Mouse (Mus musculus): ENCODE measurements around the gene Phc1. TPM values are rescaled to one million over a fixed set of nuclear protein-coding genes. Genes with fewer than 3 reads are reported as not detected.

Phc1 gene
- polyA plus RNA-seq, 1 experiment from 2014 or later = 37.0 TPM

DNA sequence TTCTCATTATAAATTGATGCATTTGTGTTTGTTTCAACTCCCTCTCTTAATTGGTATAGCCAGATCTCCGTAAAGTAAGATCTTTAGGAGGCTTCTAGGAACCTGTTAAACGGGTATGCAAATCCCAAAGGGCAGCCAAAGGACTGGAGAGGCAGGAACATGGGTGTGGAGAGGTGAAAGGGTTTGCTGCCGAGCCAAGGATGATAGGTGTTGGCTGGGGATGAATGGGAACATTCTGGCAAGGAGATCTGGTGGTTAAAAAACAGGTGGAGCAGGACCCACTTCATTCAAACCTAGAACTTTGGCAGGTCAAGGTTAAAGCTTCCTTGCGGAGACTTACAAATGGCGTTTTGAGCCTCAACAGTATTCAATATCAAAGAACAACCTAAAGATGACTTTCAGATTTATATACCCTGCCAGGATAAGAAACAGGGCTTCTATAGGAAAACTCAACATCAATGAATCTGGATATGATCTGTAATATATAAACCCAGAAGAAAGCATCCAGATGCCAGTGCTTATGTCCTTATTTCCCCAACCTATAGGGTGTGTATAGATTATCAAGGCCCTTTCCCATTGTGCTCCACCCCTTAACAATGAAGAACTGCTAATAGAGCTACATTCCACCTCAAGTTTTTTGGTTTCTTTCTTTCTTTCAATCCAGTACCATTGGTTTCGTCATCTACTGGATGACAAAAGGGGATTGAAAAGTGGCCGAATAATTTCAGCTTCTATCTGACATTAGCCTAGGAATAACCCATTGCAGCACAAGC, 863 bp upstream of the Phc1 start:
- DNase-seq (ENCODE audit: low spot score) = peak; percentile 24
- Histone ChIP-seq H3K27ac (peak overlapping the region; percentile 96), H3K4me1 (replicated peaks; ENCODE audit: control insufficient read depth, insufficient read depth, low read length) (peaks cover 26% of the 10 kb centered on the region), H3K9me3 (ENCODE audit: control insufficient read depth, low read length) (no peaks in the 10 kb centered on the region), H3K4me2 (replicated peaks) (peak overlapping the region; percentile 52), H3K4me3 (replicated peaks; ENCODE audit: low read length) (peak overlapping the region; percentile 79), H3K36me3 (replicated peaks; ENCODE audit: control insufficient read depth, insufficient read depth) (peaks cover 6% of the 10 kb centered on the region), H3K9ac (peak overlapping the region; percentile 82), H3K27me3 (ENCODE audit: control insufficient read depth, insufficient read depth, low read length) (no peaks in the 10 kb centered on the region)
- ATAC-seq (ENCODE audit: low FRiP score) = no peak
- WGBS = 45% methylated on average over 7 of the region's 7 CpGs

DNA sequence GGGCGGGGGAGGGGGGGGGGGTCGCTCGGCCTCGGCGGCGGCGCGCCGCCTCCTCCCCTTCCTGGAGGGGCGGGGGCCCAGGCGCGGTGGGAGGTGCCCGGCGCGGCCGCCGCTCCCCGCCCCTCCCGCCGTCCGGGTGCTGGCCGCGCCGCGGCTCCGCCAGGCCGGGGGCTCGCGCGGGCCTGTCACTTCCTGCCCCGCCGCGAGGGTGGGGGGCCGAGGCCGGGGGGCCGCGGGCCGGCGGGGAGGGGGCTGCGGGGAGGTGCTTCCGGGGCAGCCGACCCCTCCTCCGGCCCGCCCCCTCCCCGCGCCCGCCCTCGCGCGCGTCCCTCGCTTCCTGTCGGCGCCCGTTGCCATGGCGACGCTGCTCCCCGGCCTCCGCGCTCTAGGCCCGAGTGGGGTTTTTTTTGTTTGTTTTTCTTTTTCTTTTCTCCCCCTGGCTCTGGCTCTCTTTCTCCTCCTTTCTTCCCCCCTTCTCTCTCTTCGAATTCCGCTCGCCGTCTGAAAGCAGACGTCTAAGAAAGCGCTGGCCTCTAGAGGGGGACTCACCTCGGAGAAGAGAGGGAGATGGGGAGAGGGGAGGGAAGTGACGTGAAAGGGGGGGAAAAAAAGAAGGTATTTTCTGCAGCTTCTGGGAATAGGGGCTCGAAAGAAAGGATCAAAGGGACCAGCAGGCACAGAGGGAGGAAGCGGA, 566 bp downstream of the Phc1 start:
- H3K36me3 ChIP-seq (replicated peaks; ENCODE audit: control insufficient read depth, insufficient read depth) = peaks cover 19% of the 10 kb centered on the region
- DNase-seq (ENCODE audit: low spot score) (peak; percentile 89), ATAC-seq (ENCODE audit: low FRiP score) (peak; percentile 89)
- peak overlapping the region; percentile 67 for H3K4me2 ChIP-seq (replicated peaks)
- H3K9ac ChIP-seq = peak overlapping the region; percentile 82
- no peaks in the 10 kb centered on the region for H3K9me3 ChIP-seq (ENCODE audit: control insufficient read depth, low read length)
- H3K4me1 ChIP-seq (replicated peaks; ENCODE audit: control insufficient read depth, insufficient read depth, low read length) = peaks cover 26% of the 10 kb centered on the region
- no peaks in the 10 kb centered on the region for H3K27me3 ChIP-seq (ENCODE audit: control insufficient read depth, insufficient read depth, low read length)
- H3K27ac ChIP-seq = peak overlapping the region; percentile 96
- H3K4me3 ChIP-seq (replicated peaks; ENCODE audit: low read length) = peak overlapping the region; percentile 79
- 0% methylated on average over 28 of the region's 71 CpGs for WGBS

DNA sequence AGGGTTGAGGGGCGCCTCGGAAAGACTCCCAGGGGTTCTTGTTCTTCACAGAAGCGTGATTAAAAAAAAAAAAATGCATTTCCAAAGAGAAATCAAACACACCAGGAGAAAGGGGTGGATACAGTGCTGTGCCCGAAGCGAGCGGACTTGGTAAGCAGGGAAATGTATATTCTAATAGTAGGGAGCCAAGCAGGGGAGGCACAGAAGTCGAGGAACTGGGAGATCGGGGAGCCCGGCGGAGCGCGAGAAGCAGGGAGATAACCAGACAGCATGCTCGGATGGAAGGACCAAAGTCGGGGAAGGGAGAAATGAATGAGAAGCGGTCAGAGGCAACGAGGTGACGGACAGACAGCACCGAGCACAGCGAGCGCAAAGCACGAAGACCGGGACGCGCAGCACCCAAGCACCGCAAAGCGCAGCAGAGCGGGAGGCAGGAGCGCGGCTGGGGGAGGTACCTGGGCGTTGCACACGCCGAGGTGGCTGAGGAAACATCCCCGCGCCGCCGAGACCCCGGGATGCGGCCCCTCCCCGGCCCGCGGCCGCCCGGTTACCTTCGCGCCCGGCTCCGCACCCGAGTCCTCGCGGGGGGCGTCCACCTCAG, 1.2 kb downstream of the Phc1 start:
- Histone ChIP-seq H3K36me3 (replicated peaks; ENCODE audit: control insufficient read depth, insufficient read depth) (peaks cover 24% of the 10 kb centered on the region), H3K4me3 (replicated peaks; ENCODE audit: low read length) (peak overlapping the region; percentile 79), H3K27me3 (ENCODE audit: control insufficient read depth, insufficient read depth, low read length) (no peaks in the 10 kb centered on the region), H3K27ac (peak overlapping the region; percentile 96), H3K9me3 (ENCODE audit: control insufficient read depth, low read length) (no peaks in the 10 kb centered on the region), H3K4me1 (replicated peaks; ENCODE audit: control insufficient read depth, insufficient read depth, low read length) (peaks cover 26% of the 10 kb centered on the region), H3K9ac (peak overlapping the region; percentile 82), H3K4me2 (replicated peaks) (peak overlapping the region; percentile 67)
- WGBS = under 1% methylated on average over 31 of the region's 51 CpGs
- ATAC-seq (ENCODE audit: low FRiP score) (peak; percentile 78), DNase-seq (ENCODE audit: low spot score) (peak; percentile 62)

DNA sequence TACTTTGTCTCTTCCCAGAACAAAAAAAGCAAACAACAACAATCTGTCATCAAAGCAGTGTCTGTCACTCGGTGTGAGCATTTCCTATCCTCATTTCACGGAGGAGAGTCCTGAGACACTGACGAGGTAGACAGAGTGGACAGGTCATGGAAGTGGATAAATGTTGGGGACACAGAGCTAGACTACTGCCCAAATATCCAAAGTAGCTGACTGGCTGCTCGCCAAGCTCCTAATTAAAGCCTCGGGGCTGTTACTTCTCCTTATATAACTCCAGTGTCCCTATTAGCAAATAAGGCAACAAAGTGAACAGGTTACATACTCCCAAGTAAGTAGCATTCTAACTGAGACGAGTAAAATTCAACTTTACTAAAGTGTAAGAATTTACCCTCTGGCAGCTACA, 2.8 kb downstream of the Phc1 start:
- DNase-seq (ENCODE audit: low spot score) = no peak
- Histone ChIP-seq H3K27ac (no peak overlapping the region), H3K36me3 (replicated peaks; ENCODE audit: control insufficient read depth, insufficient read depth) (peaks cover 40% of the 10 kb centered on the region), H3K4me2 (replicated peaks) (no peak overlapping the region; the same call in 1 of the 2 replicates), H3K9ac (no peak overlapping the region; the same call in 1 of the 2 replicates), H3K27me3 (ENCODE audit: control insufficient read depth, insufficient read depth, low read length) (no peaks in the 10 kb centered on the region), H3K9me3 (ENCODE audit: control insufficient read depth, low read length) (no peaks in the 10 kb centered on the region), H3K4me3 (replicated peaks; ENCODE audit: low read length) (no peak overlapping the region), H3K4me1 (replicated peaks; ENCODE audit: control insufficient read depth, insufficient read depth, low read length) (peaks cover 26% of the 10 kb centered on the region)
- ATAC-seq (ENCODE audit: low FRiP score) = no peak
- WGBS = 52% methylated on average over 6 of the region's 6 CpGs

DNA sequence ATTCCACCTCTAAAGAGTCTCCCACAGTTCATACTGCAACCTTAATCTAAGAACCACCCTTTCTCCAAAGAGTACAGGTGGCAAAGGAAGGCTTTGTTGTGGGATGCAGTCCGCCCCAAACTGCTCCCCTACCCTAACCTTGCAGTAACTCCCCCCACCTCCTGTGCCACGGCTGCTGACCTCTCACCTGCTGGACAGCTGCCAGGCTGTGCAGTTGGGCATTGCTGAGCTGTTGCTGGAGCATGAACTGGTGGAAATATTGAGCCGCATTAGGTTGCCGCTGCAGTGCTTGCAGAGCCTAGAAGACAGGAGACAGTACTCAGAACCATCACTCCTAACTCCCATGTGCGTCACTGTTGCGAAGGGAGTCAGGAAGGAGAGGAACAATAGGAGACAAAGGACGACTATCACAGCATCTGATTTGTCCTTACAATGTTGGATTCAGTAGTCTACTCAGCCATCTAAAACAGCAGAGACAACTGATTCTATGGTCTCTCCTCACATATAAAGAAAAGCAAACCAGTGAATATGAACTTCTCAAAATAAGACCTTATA, 5.5 kb downstream of the Phc1 start:
- H3K27ac ChIP-seq = no peak overlapping the region
- H3K27me3 ChIP-seq (ENCODE audit: control insufficient read depth, insufficient read depth, low read length) = no peaks in the 10 kb centered on the region
- 77% methylated on average over 7 of the region's 7 CpGs for WGBS
- H3K4me2 ChIP-seq (replicated peaks) = no peak overlapping the region
- H3K4me1 ChIP-seq (replicated peaks; ENCODE audit: control insufficient read depth, insufficient read depth, low read length) = peaks cover 16% of the 10 kb centered on the region
- H3K36me3 ChIP-seq (replicated peaks; ENCODE audit: control insufficient read depth, insufficient read depth) = peaks cover 64% of the 10 kb centered on the region
- no peak overlapping the region for H3K9ac ChIP-seq
- H3K4me3 ChIP-seq (replicated peaks; ENCODE audit: low read length) = no peak overlapping the region
- H3K9me3 ChIP-seq (ENCODE audit: control insufficient read depth, low read length) = no peaks in the 10 kb centered on the region
- DNase-seq (ENCODE audit: low spot score) (no peak), ATAC-seq (ENCODE audit: low FRiP score) (no peak)

DNA sequence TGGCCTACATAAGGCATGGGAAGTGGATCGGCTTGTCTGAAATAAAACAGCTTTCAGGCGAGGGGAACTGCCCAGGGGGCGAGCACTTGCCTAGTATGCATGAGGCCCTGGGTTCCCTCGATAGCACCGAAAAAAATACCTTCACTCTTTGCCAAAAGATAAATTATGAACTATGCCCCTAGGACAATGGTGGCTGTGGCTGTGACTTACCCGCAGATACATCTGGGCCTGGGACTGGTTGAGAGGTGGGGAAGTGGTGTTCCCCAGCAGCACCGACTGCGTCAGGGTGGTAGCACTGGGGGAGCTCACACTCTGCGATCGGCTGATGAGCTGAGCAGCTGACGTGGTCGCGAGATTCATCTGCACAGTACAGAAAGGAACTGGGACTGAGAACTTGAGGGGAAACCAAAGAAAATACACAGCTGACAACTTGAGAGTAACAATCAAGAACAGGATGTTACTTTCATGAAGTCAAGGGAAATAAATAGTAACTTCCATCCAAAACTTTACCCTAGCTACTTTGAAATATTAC, 7.2 kb downstream of the Phc1 start:
- Histone ChIP-seq H3K27ac (no peak overlapping the region), H3K4me3 (replicated peaks; ENCODE audit: low read length) (no peak overlapping the region), H3K27me3 (ENCODE audit: control insufficient read depth, insufficient read depth, low read length) (no peaks in the 10 kb centered on the region), H3K36me3 (replicated peaks; ENCODE audit: control insufficient read depth, insufficient read depth) (peaks cover 80% of the 10 kb centered on the region), H3K9me3 (ENCODE audit: control insufficient read depth, low read length) (no peaks in the 10 kb centered on the region), H3K4me1 (replicated peaks; ENCODE audit: control insufficient read depth, insufficient read depth, low read length) (peaks cover 10% of the 10 kb centered on the region), H3K4me2 (replicated peaks) (no peak overlapping the region), H3K9ac (no peak overlapping the region)
- DNase-seq (ENCODE audit: low spot score) (no peak), ATAC-seq (ENCODE audit: low FRiP score) (no peak)
- WGBS = 89% methylated on average over 13 of the region's 13 CpGs

DNA sequence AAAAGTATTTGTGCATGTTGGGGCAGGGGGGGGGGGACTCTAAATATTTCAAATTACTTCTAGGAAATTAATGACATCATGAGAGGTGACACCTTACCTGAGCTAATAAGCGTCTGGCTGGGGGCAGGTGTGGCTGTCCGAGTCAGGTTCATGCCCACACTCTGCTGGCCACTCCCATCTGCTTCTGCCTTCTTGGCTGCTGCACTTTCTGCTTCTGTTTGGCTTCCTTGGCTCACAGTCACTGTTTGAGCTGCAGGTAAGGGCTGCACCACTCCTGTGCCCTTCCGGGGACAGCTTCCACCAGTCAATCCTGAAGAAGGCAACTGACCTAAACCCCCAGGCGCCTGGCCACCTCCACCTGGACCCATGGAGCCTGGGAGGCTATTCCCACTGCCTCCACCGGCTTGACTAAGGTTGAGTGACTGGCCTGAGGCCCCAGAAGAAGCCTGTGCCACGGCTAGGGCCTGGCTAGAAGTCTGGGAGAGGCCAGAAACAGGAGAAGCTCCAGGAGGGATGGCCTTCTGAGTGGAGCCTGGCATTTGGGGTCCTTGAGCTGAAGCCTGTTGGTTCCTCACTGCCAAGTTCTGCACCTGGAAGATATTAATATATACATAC, 14.9 kb downstream of the Phc1 start:
- no peaks in the 10 kb centered on the region for H3K4me1 ChIP-seq (replicated peaks; ENCODE audit: control insufficient read depth, insufficient read depth, low read length)
- H3K27me3 ChIP-seq (ENCODE audit: control insufficient read depth, insufficient read depth, low read length) = no peaks in the 10 kb centered on the region
- WGBS = 95% methylated on average over 6 of the region's 6 CpGs
- no peaks in the 10 kb centered on the region for H3K9me3 ChIP-seq (ENCODE audit: control insufficient read depth, low read length)
- H3K4me3 ChIP-seq (replicated peaks; ENCODE audit: low read length) = no peak overlapping the region
- no peak for DNase-seq (ENCODE audit: low spot score)
- peaks cover 90% of the 10 kb centered on the region for H3K36me3 ChIP-seq (replicated peaks; ENCODE audit: control insufficient read depth, insufficient read depth)
- no peak overlapping the region for H3K4me2 ChIP-seq (replicated peaks)
- ATAC-seq (ENCODE audit: low FRiP score) = no peak
- H3K27ac ChIP-seq = no peak overlapping the region
- H3K9ac ChIP-seq = no peak overlapping the region

DNA sequence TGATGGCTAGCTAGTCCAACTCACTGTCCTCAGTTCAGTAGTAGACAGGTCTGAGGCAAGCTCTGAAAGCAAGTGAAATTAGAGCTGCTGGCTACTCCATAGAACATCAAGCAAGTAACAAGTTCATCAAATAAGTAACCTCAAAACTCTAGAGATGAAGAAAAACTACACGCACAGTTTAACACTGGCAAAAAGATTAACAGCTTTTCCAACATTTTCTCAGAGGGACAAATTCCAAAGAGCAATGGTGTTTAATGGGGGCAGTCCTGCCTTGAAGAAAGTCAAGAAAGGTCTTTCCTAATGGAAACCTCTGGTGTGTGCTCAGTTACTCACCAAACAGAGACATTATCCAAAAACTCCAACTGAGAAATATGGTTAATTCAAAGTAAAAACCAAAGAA, 21.6 kb downstream of the Phc1 start:
- no peak overlapping the region for H3K4me2 ChIP-seq (replicated peaks)
- no peaks in the 10 kb centered on the region for H3K4me1 ChIP-seq (replicated peaks; ENCODE audit: control insufficient read depth, insufficient read depth, low read length)
- H3K4me3 ChIP-seq (replicated peaks; ENCODE audit: low read length) = no peak overlapping the region
- WGBS = 95% methylated on average over 1 of the region's 1 CpGs
- DNase-seq (ENCODE audit: low spot score) = no peak
- H3K9ac ChIP-seq = no peak overlapping the region
- no peaks in the 10 kb centered on the region for H3K27me3 ChIP-seq (ENCODE audit: control insufficient read depth, insufficient read depth, low read length)
- H3K36me3 ChIP-seq (replicated peaks; ENCODE audit: control insufficient read depth, insufficient read depth) = peaks cover 99% of the 10 kb centered on the region
- no peak for ATAC-seq (ENCODE audit: low FRiP score)
- H3K27ac ChIP-seq = no peak overlapping the region
- H3K9me3 ChIP-seq (ENCODE audit: control insufficient read depth, low read length) = no peaks in the 10 kb centered on the region
